Mouse (Mus musculus) liver, embryonic 14.5 days (tissue): ENCODE results near the gene Tmem212.

Source experiments
- CTCF ChIP-seq: IDR thresholded peaks from 2 replicates; pipeline ENCODE4 v1.5.1; 2016; ENCODE audit warnings: antibody characterized with exemption, low read depth, control low read depth
- EP300 ChIP-seq: IDR thresholded peaks from 2 replicates; pipeline ENCODE4 v1.6.1; 2016; ENCODE audit warnings: antibody characterized with exemption, low read depth

GRCm38 (mm10) chr3:27861601-27862000 lies 34.6 kb downstream of the Tmem212 start:
- no peak for TF ChIP-seq CTCF
- TF ChIP-seq EP300: no peak
